Mouse (Mus musculus) liver, embryonic 14.5 days (tissue): ENCODE results near the gene Gnb5. TPM values are rescaled to one million over a fixed set of nuclear protein-coding genes. Genes with fewer than 3 reads are reported as not detected.
A peak's percentile ranks its signal among the peaks of the same experiment; 100 is the strongest.

Experiments used
- ATAC-seq: fragments of 200-750 bp; cut with Nextera tagmentation; 2 replicates; pipeline ENCODE4 v1.8.0; 2017; ENCODE audit warnings: moderate number of reproducible peaks, mild to moderate bottlenecking, moderate library complexity; ENCODE audit not compliant: insufficient read depth
- DNase-seq, 3 experiments: peaks; one replicate each; pipeline ENCODE4 v3.0.0-alpha.2; 2012 to 2013; ENCODE audit warnings: low read depth in 3 of 3, low spot score in 3 of 3
- H3K27ac ChIP-seq: fragments of 300-500 bp; sonication (generic); 2 replicates; pipeline ENCODE4 v1.5.1; 2014; ENCODE audit warnings: moderate library complexity, mild to moderate bottlenecking, control low read depth, inconsistent platforms
- H3K27me3 ChIP-seq: fragments of 300-500 bp; sonication (generic); 2 replicates; pipeline ENCODE4 v1.6.1; 2014; ENCODE audit warnings: mild to moderate bottlenecking, low read length, moderate library complexity; ENCODE audit not compliant: control insufficient read depth, insufficient read depth
- H3K36me3 ChIP-seq: fragments of 300-500 bp; sonication (generic); replicated peaks from 2 replicates; pipeline ENCODE4 v1.6.1; 2014; ENCODE audit warnings: low read depth; ENCODE audit not compliant: control insufficient read depth, insufficient read depth
- H3K4me1 ChIP-seq, 2 experiments: fragments of 200-500 bp in 1 of 2; fragments of 300-500 bp in 1 of 2; sonication (generic) in 1 of 2; replicated peaks; 2 replicates each; pipeline ENCODE4 v1.6.1; 2012 to 2014; ENCODE audit warnings: antibody characterized with exemption in 1 of 2, inconsistent platforms in 1 of 2, low read length in 1 of 2; ENCODE audit not compliant: control insufficient read depth in 2 of 2, insufficient read depth in 2 of 2
- H3K4me2 ChIP-seq: fragments of 300-500 bp; sonication (generic); 2 replicates; pipeline ENCODE4 v1.6.1; 2014; ENCODE audit warnings: low read depth, mild to moderate bottlenecking, control low read depth, moderate library complexity
- H3K4me3 ChIP-seq, 2 experiments: fragments of 200-500 bp in 1 of 2; fragments of 300-500 bp in 1 of 2; sonication (generic) in 1 of 2; 2 replicates each; pipeline ENCODE4 v1.5.1; 2012 to 2014; ENCODE audit warnings: low read depth in 2 of 2, low read length in 2 of 2, mild to moderate bottlenecking in 2 of 2, control low read depth in 1 of 2, inconsistent platforms in 1 of 2, moderate library complexity in 1 of 2; ENCODE audit not compliant: insufficient read depth in 1 of 2
- H3K9ac ChIP-seq: fragments of 300-500 bp; sonication (generic); replicated peaks from 2 replicates; pipeline ENCODE4 v1.6.1; 2014; ENCODE audit warnings: mild to moderate bottlenecking, control low read depth, moderate library complexity
- H3K9me3 ChIP-seq: fragments of 300-500 bp; sonication (generic); 2 replicates; pipeline ENCODE4 v1.6.1; 2016; ENCODE audit warnings: low read length, mixed read lengths; ENCODE audit not compliant: control insufficient read depth
- CTCF ChIP-seq: IDR thresholded peaks from 2 replicates; pipeline ENCODE4 v1.5.1; 2016; ENCODE audit warnings: antibody characterized with exemption, low read depth, control low read depth
- EP300 ChIP-seq: IDR thresholded peaks from 2 replicates; pipeline ENCODE4 v1.6.1; 2016; ENCODE audit warnings: antibody characterized with exemption, low read depth
- WGBS: fragments of 180-500 bp; shearing (Covaris S2); extraction: QIAGEN DNeasy Blood & Tissue Kit; methylation state at CpG from one replicate; pipeline ENCODE4 v1.1.7; 2014; ENCODE audit not compliant: insufficient replicate concordance; 5-methylcytosine and 5-hydroxymethylcytosine counted together
- polyA plus RNA-seq, 2 experiments: library from polyadenylated mRNA; depleted of rRNA in 1 of 2; stranded (reverse) in 1 of 2; unstranded in 1 of 2; fragments of >200 nt; fragmentation: Nextera tagmentation in 1 of 2; extraction: Ambion mirVana in 1 of 2; gene quantifications; 2 replicates each; pipeline versions ENCODE4 v1.2.1 to v1.2.3; 2012 to 2014

Gene Gnb5
- polyA plus RNA-seq, 2 experiments: 0.89 to 1.2 TPM

DNA sequence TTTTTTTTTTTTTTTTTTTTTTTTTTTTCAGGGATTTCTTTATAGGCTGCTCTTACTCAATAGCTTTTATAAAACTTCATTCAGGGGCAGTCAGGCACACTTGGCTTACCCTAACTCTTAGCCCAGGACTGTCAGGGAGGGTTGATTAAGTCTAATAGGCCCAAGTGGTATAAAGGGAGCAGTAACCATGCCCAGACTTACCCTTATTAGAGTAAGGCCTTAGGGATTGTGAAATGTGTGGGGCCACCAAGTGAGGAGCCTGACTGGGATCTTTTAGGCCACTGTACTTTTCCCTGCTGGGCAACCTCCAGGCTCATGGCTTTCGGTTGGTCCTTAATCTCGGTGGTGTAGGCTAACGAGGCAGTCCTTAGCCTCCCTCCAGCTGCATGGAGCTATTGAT, 42.6 kb downstream of the Gnb5 start:
- TF ChIP-seq EP300: no peak
- TF ChIP-seq CTCF: no peak
- Histone ChIP-seq H3K27ac (no peak overlapping the region), H3K9me3 (no peaks in the 10 kb centered on the region), H3K9ac (no peak overlapping the region), H3K4me3 (no peak overlapping the region), H3K4me1 (no peaks in the 10 kb centered on the region), H3K36me3 (no peaks in the 10 kb centered on the region), H3K4me2 (no peak overlapping the region), H3K27me3 (no peaks in the 10 kb centered on the region)
- WGBS: 68% methylated on average over 3 of the region's 3 CpGs
- no peak for DNase-seq
- no peak for ATAC-seq

DNA sequence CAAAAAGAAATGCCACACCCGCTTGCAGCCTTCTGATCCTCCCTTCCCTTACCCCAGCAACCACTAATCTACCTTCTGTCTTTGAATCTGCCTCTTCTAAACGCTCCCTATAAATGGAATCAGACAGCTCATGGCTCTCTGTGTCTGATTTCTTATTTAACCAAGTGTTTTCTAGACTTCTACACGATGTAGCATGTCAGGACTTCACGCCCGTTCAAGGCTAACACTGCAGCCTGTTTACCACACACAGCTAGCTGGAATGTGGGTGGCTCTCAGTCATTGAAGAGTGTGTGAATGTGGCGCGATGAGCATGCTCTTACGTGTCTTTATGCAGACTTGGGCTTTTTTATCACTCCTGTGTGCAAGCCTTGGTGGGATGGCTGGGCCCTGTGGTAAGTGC, 47.0 kb downstream of the Gnb5 start:
- Histone ChIP-seq H3K27ac (no peak overlapping the region), H3K4me1 (peaks cover 0 to 4% of the 10 kb centered on the region in 2 experiments; a peak in 1 of 4 replicates), H3K4me2 (no peak overlapping the region), H3K27me3 (no peaks in the 10 kb centered on the region), H3K9me3 (no peaks in the 10 kb centered on the region), H3K4me3 (no peak overlapping the region), H3K9ac (no peak overlapping the region), H3K36me3 (no peaks in the 10 kb centered on the region)
- 64% methylated on average over 8 of the region's 8 CpGs for WGBS
- TF ChIP-seq CTCF (no peak), EP300 (no peak)
- DNase-seq: no peak
- no peak for ATAC-seq

GRCm38 (mm10) chr9:75355783-75356182, 49.7 kb downstream of the Gnb5 start:
- Histone ChIP-seq H3K4me3 (no peak overlapping the region), H3K9ac (no peak overlapping the region), H3K27ac (no peak overlapping the region), H3K36me3 (no peaks in the 10 kb centered on the region), H3K4me2 (no peak overlapping the region), H3K9me3 (no peaks in the 10 kb centered on the region), H3K27me3 (no peaks in the 10 kb centered on the region), H3K4me1 (peaks cover 0 to 4% of the 10 kb centered on the region in 2 experiments; a peak in 1 of 4 replicates)
- ATAC-seq (peak; percentile 72), DNase-seq (peak in 1 of 3 experiments; percentile 29)
- 26% methylated on average over 4 of the region's 4 CpGs for WGBS
- TF ChIP-seq CTCF (no peak), EP300 (no peak)

DNA sequence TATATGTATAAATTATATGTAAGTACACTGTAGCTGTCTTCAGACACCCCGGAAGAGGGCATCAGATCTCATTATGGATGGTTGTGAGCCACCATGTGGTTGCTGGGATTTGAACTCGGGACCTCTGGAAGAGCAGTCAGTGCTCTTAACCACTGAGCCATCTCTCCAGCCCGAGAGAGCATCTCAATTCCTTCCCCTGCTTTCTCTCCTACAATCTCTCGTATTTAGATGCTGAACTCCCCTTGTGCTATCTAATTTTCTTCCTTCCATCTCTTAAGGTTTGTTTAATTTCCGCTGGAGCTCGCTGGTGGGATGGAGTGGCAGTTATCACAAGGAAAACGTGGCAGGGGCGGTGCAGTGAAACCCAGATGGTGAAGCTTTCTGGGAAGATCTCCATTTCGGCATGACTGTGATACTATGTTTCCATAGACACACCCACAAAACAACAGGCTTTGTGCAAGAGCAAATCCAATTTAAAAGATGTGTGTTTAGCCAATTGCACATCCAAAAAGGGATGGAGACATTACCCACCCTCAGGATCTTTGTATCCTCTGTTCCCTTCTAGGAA, 51.1 kb downstream of the Gnb5 start:
- H3K4me2 ChIP-seq: no peak overlapping the region
- no peak overlapping the region for H3K4me3 ChIP-seq
- no peaks in the 10 kb centered on the region for H3K36me3 ChIP-seq
- DNase-seq: no peak
- H3K27ac ChIP-seq: no peak overlapping the region
- H3K4me1 ChIP-seq: peaks cover 0 to 4% of the 10 kb centered on the region in 2 experiments; a peak in 1 of 4 replicates
- TF ChIP-seq CTCF: no peak
- TF ChIP-seq EP300: no peak
- H3K27me3 ChIP-seq: no peaks in the 10 kb centered on the region
- H3K9ac ChIP-seq: no peak overlapping the region
- 50% methylated on average over 9 of the region's 9 CpGs for WGBS
- no peaks in the 10 kb centered on the region for H3K9me3 ChIP-seq
- no peak for ATAC-seq

DNA sequence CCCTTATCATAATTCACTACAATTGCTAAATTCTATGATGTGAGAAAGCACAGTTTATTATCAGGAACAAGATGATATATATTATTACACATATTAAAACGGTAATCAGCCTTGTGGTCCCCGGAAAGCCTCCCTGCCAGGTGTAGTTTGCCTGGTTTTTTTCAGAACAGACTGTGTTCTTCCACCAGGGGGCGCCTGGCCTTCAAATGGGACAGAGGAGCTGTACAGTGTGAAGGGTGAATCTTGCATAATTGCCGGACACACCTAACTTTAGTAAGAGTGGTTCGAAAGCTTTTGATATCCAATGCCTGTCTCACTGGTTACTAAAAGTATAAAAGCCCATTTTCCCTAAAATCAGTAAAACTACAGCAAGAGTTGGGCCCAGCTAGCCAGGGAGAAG, 55.6 kb downstream of the Gnb5 start:
- Histone ChIP-seq H3K4me1 (no peaks in the 10 kb centered on the region), H3K36me3 (no peaks in the 10 kb centered on the region), H3K27me3 (no peaks in the 10 kb centered on the region), H3K9me3 (no peaks in the 10 kb centered on the region), H3K9ac (no peak overlapping the region), H3K4me3 (no peak overlapping the region), H3K4me2 (no peak overlapping the region), H3K27ac (no peak overlapping the region)
- TF ChIP-seq EP300 (no peak), CTCF (peak; percentile 85)
- 15% methylated on average over 5 of the region's 5 CpGs for WGBS
- peak; percentile 26 to 44 (median 29) for DNase-seq
- ATAC-seq: peak; percentile 63
